Mouse (Mus musculus): ENCODE data around the gene Baat.
"Not testable (repeated sequence)": the region's sequence is repeated elsewhere in the genome, so short reads cannot be mapped to it uniquely, and the experiment has no call there.

Baat gene

GRCm38 (mm10) chr4:49506386-49506785 lies at the start of gene Baat:
Baat (minus strand) TSS chr4:49506557.
- no peak for DNase-seq (ENCODE audit: low read depth, low spot score)

DNA sequence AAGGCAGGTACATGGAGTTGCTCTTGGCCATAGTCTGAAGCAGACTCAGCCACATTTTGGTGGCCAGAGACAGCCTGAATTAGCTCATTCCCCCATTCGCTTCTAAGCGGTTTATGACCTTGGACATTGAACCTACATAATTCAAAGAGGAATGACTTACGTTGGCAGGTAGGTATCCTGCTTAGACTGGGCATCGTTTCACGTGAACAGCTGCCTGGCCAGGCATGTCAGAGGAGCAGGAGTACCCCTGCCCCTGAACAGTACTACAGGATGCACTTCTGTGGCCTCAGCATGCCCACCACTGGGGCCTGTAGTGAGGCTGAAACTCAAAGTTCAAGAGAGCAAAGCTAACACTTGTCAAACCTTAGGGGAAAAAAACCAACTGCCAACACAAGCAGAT lies 47.0 kb upstream of the Baat start:
- no peak for DNase-seq (ENCODE audit: low read depth, low spot score)

DNA sequence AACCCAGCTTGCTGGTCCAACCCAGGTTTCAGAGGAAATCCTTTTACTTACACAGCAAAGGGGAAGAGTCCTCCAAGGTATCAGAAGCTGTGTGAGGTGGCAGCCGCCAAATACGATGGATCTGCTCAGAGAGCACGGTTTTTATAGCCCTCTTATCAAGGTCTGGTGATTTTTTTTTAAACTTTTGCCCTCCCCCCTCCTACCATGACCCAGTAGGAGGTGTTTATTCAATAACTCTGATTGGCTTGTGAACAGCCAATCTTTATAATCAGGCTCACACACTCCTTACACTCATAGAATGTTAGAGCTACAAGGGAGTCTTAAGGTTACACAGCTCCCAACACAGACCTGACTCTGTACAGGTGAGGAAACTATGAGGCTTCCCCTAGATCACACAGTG lies 43.0 kb upstream of the Baat start, which contains the start of gene Aldob:
Gene Aldob (minus strand): TSS at position 164 of the 400 bp plus-strand sequence.
- DNase-seq (ENCODE audit: low read depth, low spot score), result no peak

- no peak for DNase-seq (ENCODE audit: low read depth, low spot score)
These were observed 41.3 kb upstream of the Baat start for GRCm38 (mm10) chr4:49547544-49548219.

GRCm38 (mm10) chr4:49546873-49547543 lies 40.7 kb upstream of the Baat start:
- DNase-seq (ENCODE audit: low read depth, low spot score), result no peak

DNA sequence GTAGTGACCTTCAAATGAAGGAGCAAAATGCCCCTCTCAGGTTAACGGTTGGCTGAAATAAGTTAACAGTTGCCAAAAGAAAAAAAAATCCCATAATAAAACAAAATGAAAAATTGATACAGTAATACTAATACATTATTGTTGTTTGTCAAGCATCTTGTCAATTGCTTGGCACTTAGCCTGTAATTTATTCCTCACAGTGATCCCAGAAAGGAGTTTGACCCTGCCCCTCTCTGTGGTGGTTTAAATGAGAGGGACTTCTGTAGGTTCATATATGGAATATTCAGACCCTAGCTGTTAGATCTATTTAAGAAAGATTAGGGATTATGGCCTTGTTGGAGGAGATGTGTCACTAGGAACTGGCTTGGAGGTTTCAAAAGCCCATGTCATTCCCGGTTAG lies 39.7 kb upstream of the Baat start:
- DNase-seq (ENCODE audit: low read depth, low spot score), result no peak

GRCm38 (mm10) chr4:49540966-49541365 lies 34.6 kb upstream of the Baat start:
- DNase-seq (ENCODE audit: low read depth, low spot score), result no peak

GRCm38 (mm10) chr4:49539665-49540064 lies 33.3 kb upstream of the Baat start:
- DNase-seq (ENCODE audit: low read depth, low spot score), result no peak

DNA sequence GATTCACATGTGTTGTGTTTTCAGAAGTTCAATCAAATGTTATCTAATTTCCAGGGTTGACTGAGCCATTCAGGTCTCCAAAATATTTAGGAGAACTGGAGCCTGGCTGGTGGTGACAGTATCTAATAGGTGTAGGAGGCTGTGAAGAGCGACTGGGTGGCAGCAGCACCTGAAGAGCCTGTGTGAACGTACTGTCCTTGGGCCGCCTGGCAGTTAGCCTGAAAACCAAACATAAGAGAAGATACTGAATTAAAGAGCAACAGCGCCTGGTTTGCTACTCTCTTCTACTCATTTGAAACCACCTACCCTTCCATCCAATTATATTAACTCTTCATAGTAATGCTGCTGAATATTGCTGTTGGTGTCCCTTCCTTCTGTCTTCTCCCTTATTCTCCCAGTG lies 30.3 kb upstream of the Baat start:
- no peak for DNase-seq (ENCODE audit: low read depth, low spot score)

DNA sequence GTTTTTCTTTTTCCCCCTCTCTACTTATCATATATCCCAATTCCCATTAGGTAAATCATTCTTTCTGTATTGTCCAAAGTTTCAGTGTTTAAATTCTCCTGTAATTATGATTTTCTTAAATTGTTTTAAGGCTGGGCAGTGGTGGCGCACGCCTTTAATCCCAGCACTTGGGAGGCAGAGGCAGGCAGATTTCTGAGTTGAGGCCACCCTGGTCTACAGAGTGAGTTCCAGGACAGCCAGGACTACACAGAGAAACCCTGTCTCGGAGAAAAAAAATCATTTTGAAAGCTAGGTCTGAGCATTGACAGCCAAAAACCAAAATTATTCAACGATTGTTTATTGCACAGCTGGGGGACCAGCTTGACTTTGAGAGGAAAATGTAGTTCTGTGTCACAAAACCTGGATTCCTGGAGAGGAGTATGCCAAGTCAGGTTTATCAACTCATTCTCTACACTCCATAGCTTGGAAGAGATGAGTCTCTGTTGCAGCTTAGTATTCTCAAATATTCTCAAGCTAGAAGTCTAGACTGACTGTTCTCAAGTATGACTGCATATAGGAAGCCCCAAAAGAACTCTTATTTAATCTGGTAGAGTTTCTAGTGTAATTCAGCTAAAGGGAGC lies 29.4 kb upstream of the Baat start:
- DNase-seq (ENCODE audit: low read depth, low spot score), result no peak

- DNase-seq (ENCODE audit: low read depth, low spot score), result no peak
These were observed 28.7 kb upstream of the Baat start for GRCm38 (mm10) chr4:49535036-49535435.

GRCm38 (mm10) chr4:49522576-49522975 lies 16.2 kb upstream of the Baat start:
- no peak for DNase-seq (ENCODE audit: low read depth, low spot score)

- no peak for DNase-seq (ENCODE audit: low read depth, low spot score)
These were observed 15.0 kb upstream of the Baat start for GRCm38 (mm10) chr4:49521346-49521745.

- peak; percentile 98 for DNase-seq (ENCODE audit: low read depth, low spot score)
These were observed 14.4 kb upstream of the Baat start, which contains the start of the genes Mrpl50 and Zfp189 for GRCm38 (mm10) chr4:49520572-49521340. Mrpl50 (minus strand) TSS chr4:49521093. Zfp189 (plus strand) TSS chr4:49521176.

DNA sequence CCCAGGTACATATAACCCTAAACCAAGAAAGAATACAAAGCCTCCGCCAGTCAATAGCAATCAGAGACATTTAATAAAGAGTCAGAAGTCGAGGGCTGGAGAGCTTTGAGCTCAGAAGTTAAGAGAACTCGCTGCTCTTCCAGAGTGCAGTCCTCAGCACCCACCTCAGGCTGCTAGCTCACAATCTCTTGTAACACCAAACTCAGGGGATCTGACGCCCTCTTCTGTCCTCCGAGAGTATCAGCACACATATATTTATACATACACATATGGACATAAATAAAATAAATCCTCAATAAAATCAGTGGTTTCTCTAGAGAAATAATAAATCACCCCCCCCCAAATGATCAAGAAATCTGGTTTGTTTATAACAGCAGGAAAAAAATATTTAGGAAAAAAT lies 13.1 kb upstream of the Baat start:
- peak; percentile 30 for DNase-seq (ENCODE audit: low read depth, low spot score)

- no peak for DNase-seq (ENCODE audit: low read depth, low spot score)
These were observed 8.1 kb upstream of the Baat start for GRCm38 (mm10) chr4:49514441-49514840.

GRCm38 (mm10) chr4:49512636-49513035 lies 6.3 kb upstream of the Baat start:
- DNase-seq (ENCODE audit: low read depth, low spot score), result no peak

DNA sequence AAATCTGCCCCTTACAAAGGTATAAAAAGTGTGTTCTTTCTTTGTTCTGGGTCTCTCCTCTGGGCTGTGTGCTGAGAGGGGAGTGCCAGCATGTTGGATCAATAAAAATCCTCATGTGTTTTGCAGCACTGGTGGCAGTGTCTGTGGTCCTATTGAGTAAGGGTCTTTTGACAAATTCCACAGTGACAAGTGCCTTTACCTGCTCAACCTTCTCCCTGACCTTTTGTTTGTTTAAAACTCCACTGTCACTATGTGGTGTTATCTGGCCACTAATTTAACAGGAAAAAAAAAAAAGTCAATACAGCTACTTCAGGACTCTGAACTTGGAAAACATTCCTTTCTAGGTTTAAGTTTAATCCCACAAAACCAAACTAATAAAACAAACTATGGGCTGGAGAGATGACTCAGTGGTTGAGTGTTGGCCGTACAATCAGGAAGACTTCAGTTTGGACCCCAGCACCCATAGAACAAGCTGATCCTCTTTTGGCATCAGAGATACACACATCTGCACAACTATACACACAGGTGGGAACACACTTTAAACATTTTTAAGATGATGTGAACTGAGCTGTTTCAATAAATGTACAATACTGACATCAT lies 4.0 kb upstream of the Baat start:
- DNase-seq (ENCODE audit: low read depth, low spot score), result not testable (repeated sequence)

GRCm38 (mm10) chr4:49509183-49509582 lies 2.8 kb upstream of the Baat start:
- no peak for DNase-seq (ENCODE audit: low read depth, low spot score)

- no peak for DNase-seq (ENCODE audit: low read depth, low spot score)
These were observed 2.8 kb downstream of the Baat start for GRCm38 (mm10) chr4:49503563-49503962.

GRCm38 (mm10) chr4:49485934-49486650 lies 20.3 kb downstream of the Baat start:
- not testable (repeated sequence) for DNase-seq (ENCODE audit: low read depth, low spot score)
